Mouse (Mus musculus) ovary, postnatal 36 days (tissue): ENCODE results near the gene Thoc5.

ENCODE experiments used
- DNase-seq: peaks from one replicate; pipeline ENCODE4 v3.0.0; 2022; ENCODE audit warnings: low spot score, mixed read lengths

Thoc5 gene

DNA sequence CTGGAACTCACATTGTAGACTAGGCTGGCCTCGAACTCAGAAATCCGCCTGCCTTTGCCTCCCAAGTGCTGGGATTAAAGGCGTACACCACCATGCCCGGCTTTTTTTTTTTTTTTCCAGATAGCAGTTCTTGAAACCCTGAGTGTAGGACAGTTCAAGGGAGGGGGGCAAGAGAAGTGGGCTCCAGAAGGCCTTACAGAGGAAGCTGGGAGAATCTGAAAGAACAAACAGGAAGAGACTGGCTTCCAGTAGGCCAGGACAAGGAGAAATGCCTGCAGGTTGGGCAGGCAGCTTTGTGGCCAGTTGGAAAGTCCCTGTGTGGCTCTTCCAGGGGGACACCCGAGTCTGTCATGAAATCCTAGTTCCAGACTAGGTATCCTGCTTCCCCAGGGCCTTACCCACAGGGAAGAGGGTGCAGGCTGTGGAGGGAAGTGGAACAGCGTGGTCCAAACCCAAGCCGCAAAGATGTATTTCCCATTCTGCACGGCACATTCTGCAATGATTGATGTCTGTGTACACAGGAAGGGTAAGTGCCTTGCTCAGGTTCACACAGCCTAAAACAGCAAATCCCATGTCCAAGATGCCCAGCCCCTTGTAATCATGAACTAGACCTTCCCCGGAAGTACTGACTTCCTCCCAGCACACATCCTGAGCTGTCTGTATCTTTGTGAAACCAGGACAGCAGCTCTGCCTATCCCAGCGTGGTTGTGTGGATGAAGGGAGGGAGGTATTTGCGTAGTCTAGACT, 79.4 kb downstream of the Thoc5 start:
- DNase-seq: no peak

- DNase-seq: peak; percentile 54
These were observed 80.5 kb downstream of the Thoc5 start for GRCm38 (mm10) chr11:4975623-4976022.
